Mouse (Mus musculus): ENCODE results near the gene Vwa7. TPM values are rescaled to one million over a fixed set of nuclear protein-coding genes. Genes with fewer than 3 reads are reported as not detected.

The Vwa7 gene
- total RNA-seq, 1 experiment = 0.31 TPM

- peaks cover 32% of the 10 kb centered on the region for H3K36me3 ChIP-seq (ENCODE audit: control insufficient read depth, insufficient read depth, low read length, poor library complexity, severe bottlenecking)
- H3K4me1 ChIP-seq (ENCODE audit: control insufficient read depth in 2 of 2, insufficient read depth in 2 of 2, low read length in 2 of 2, poor library complexity in 1 of 2) = peaks cover 13 to 24% of the 10 kb centered on the region in 2 experiments
- TF ChIP-seq MAFK (IDR thresholded peaks at IDR 0.05; ENCODE audit: insufficient read depth, low read depth, low read length) (no peak), HCFC1 (IDR thresholded peaks at IDR 0.05; ENCODE audit: borderline replicate concordance, insufficient read depth, low read length) (no peak; the same call in 1 of the 2 replicates), ZNF384 (IDR thresholded peaks at IDR 0.05; ENCODE audit: low read depth, low read length) (no peak), CHD2 (IDR thresholded peaks at IDR 0.05; ENCODE audit: low read depth, low read length) (no peak)
Measured at GRCm38 (mm10) chr17:35000717-35001451, 15.5 kb upstream of the Vwa7 start, which contains the start of gene Vars. Gene Vars, plus strand, starts transcription at chr17:35000987.

GRCm38 (mm10) chr17:35001452-35002152 is 14.8 kb upstream of the Vwa7 start:
- H3K27ac ChIP-seq (ENCODE audit: insufficient read depth, low read depth, low read length, poor library complexity, severe bottlenecking) = peak overlapping the region; percentile 85
- H3K4me1 ChIP-seq (ENCODE audit: control insufficient read depth in 2 of 2, insufficient read depth in 2 of 2, low read length in 2 of 2, poor library complexity in 1 of 2) = peaks cover 13 to 22% of the 10 kb centered on the region in 2 experiments
- in situ Hi-C loops (cut with MboI; ENCODE audit: low sequenced_read_pairs in 2 of 2, unreplicated experiment in 2 of 2) = loop anchor here in 1 of 2 experiments (25.0 kb wide), 1 partner anchor 111 kb away; the partner anchor contains the start of genes Csnk2b, Gpank1, Ly6g5b and Ly6g5c
- peak overlapping the region; percentile 93 for H3K9ac ChIP-seq (ENCODE audit: insufficient read depth, low read depth, low read length, poor library complexity, severe bottlenecking)
- peaks cover 32% of the 10 kb centered on the region for H3K36me3 ChIP-seq (ENCODE audit: control insufficient read depth, insufficient read depth, low read length, poor library complexity, severe bottlenecking)
- no peaks in the 10 kb centered on the region for H3K9me3 ChIP-seq (ENCODE audit: control insufficient read depth, insufficient read depth, low read depth, low read length)
- TF ChIP-seq MAFK (IDR thresholded peaks at IDR 0.05; ENCODE audit: insufficient read depth, low read depth, low read length) (no peak), ZC3H11A (IDR thresholded peaks at IDR 0.05; ENCODE audit: borderline replicate concordance, low read depth, low read length) (no peak), HCFC1 (IDR thresholded peaks at IDR 0.05; ENCODE audit: borderline replicate concordance, insufficient read depth, low read length) (no peak), CHD2 (IDR thresholded peaks at IDR 0.05; ENCODE audit: low read depth, low read length) (no peak), ZNF384 (IDR thresholded peaks at IDR 0.05; ENCODE audit: low read depth, low read length) (no peak)
- DNase-seq (ENCODE audit: low read depth, low spot score) = no peak
- peak overlapping the region; percentile 69 to 80 for H3K4me3 ChIP-seq (ENCODE audit: insufficient read depth in 1 of 2, low read depth in 1 of 2, low read length in 2 of 2, poor library complexity in 1 of 2, severe bottlenecking in 1 of 2)

More at GRCm38 (mm10) chr17:35000717-35001451, 15.5 kb upstream of the Vwa7 start, which contains the start of gene Vars:
- Histone ChIP-seq H3K9me3 (ENCODE audit: control insufficient read depth, insufficient read depth, low read depth, low read length) (no peaks in the 10 kb centered on the region), H3K4me3 (ENCODE audit: insufficient read depth in 1 of 2, low read depth in 1 of 2, low read length in 2 of 2, poor library complexity in 1 of 2, severe bottlenecking in 1 of 2) (peak within 1 kb of the TSS; percentile 69 to 80), H3K27ac (ENCODE audit: insufficient read depth, low read depth, low read length, poor library complexity, severe bottlenecking) (peak within 1 kb of the TSS; percentile 85), H3K9ac (ENCODE audit: insufficient read depth, low read depth, low read length, poor library complexity, severe bottlenecking) (peak within 1 kb of the TSS; percentile 93)
- peak; percentile 72 for DNase-seq (ENCODE audit: low read depth, low spot score)
- in situ Hi-C loops (cut with MboI; ENCODE audit: low sequenced_read_pairs in 2 of 2, unreplicated experiment in 2 of 2) = loop anchor here in 1 of 2 experiments (25.0 kb wide), 1 partner anchor 111 kb away; the partner anchor contains the start of genes Csnk2b, Gpank1, Ly6g5b and Ly6g5c

GRCm38 (mm10) chr17:35002153-35002865 is 14.1 kb upstream of the Vwa7 start:
- H3K36me3 ChIP-seq (ENCODE audit: control insufficient read depth, insufficient read depth, low read length, poor library complexity, severe bottlenecking) = peaks cover 35% of the 10 kb centered on the region
- H3K27ac ChIP-seq (ENCODE audit: insufficient read depth, low read depth, low read length, poor library complexity, severe bottlenecking) = no peak overlapping the region
- peak overlapping the region; percentile 93 for H3K9ac ChIP-seq (ENCODE audit: insufficient read depth, low read depth, low read length, poor library complexity, severe bottlenecking)
- in situ Hi-C loops (cut with MboI; ENCODE audit: low sequenced_read_pairs in 2 of 2, unreplicated experiment in 2 of 2) = loop anchor here in 1 of 2 experiments (25.0 kb wide), 1 partner anchor 110 kb away; the partner anchor contains the start of genes Csnk2b, Gpank1, Ly6g5b and Ly6g5c
- peaks cover 11 to 19% of the 10 kb centered on the region in 2 experiments for H3K4me1 ChIP-seq (ENCODE audit: control insufficient read depth in 2 of 2, insufficient read depth in 2 of 2, low read length in 2 of 2, poor library complexity in 1 of 2)
- DNase-seq (ENCODE audit: low read depth, low spot score) = no peak
- TF ChIP-seq ZNF384 (IDR thresholded peaks at IDR 0.05; ENCODE audit: low read depth, low read length) (no peak), HCFC1 (IDR thresholded peaks at IDR 0.05; ENCODE audit: borderline replicate concordance, insufficient read depth, low read length) (no peak), ZC3H11A (IDR thresholded peaks at IDR 0.05; ENCODE audit: borderline replicate concordance, low read depth, low read length) (no peak), MAFK (IDR thresholded peaks at IDR 0.05; ENCODE audit: insufficient read depth, low read depth, low read length) (no peak), CHD2 (IDR thresholded peaks at IDR 0.05; ENCODE audit: low read depth, low read length) (no peak)
- H3K4me3 ChIP-seq (ENCODE audit: insufficient read depth in 1 of 2, low read depth in 1 of 2, low read length in 2 of 2, poor library complexity in 1 of 2, severe bottlenecking in 1 of 2) = peak overlapping the region; percentile 69 to 80
- no peaks in the 10 kb centered on the region for H3K9me3 ChIP-seq (ENCODE audit: control insufficient read depth, insufficient read depth, low read depth, low read length)

Data from ES-E14 (cell line).